Mouse (Mus musculus): ENCODE measurements around the gene Rps13. TPM values are rescaled to one million over a fixed set of nuclear protein-coding genes. Genes with fewer than 3 reads are reported as not detected.
"Not testable (repeated sequence)": the region's sequence is repeated elsewhere in the genome, so short reads cannot be mapped to it uniquely, and the experiment has no call there.

Gene Rps13
- polyA plus RNA-seq (2014; fragmentation: Nextera tagmentation; extraction: Ambion mirVana), result 706 and 724 TPM in 2 replicates

DNA sequence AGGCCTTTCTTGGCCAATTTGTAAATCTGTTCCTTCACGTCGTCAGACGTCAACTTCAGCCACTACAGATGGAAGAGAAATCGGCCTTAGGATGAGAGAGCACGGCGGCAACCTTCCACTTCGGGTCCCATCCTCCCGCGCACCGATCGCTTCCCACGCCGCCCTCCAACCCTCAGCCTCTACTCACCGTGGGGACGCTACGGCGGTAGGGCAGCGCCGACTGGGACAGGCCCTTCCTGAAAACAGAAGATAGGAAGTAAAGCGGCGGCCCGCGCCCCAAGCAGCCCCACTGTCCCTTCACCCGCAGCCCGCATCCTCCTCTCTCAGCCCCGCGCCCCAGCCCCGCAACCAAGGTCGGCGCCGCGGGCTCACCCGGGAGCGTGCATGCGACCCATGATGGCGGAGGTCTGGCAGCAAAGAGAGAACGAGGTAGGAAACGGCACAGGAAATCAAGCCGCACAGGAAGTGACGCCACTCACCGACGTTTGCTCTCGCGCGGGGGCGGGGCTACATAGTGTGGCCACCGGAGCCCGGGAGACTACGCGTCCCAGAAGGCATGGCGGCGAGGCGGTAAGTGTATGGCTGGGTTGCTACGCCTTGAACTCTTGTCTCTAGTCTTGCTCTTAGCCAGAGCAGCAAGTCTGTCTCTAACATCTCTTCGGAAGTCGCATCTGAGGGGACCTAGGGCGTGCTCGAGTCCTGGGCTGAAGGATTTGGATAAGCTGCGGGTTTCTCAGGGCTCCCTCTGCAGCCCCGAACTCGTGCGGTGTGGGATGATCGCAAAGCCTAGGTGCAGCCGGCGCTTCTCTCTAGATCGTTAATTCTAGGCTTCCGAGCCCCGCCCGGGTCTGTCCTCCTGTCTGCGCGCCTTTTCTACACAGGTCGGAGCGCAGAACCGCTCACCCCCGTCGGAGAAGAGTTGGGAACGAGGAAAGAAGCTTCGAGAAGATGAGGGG is at the start of gene Rps13:
Gene Rps13, minus strand, starts transcription at position 483 of the 956 bp plus-strand sequence.
- H3K4me2 ChIP-seq, result peak within 1 kb of the TSS; percentile 84
- no peaks in the 10 kb centered on the region; the same call in 1 of the 2 replicates for H3K4me1 ChIP-seq (ENCODE audit: control insufficient read depth, insufficient read depth, low read length)
- peak within 1 kb of the TSS; percentile 83 for H3K4me3 ChIP-seq (ENCODE audit: low read depth, low read length)
- peak; percentile 98 for ATAC-seq (replicated peaks; ENCODE audit: insufficient number of reproducible peaks, low FRiP score, low TSS enrichment)
- H3K9me3 ChIP-seq (replicated peaks; ENCODE audit: control insufficient read depth, low read length), result no peaks in the 10 kb centered on the region
- no peaks in the 10 kb centered on the region for H3K27me3 ChIP-seq (ENCODE audit: control insufficient read depth, insufficient read depth, low read length)
- WGBS (ENCODE audit: insufficient replicate concordance), result under 1% methylated on average over 78 of the region's 78 CpGs
- H3K36me3 ChIP-seq (ENCODE audit: control insufficient read depth, insufficient read depth, low read length), result peaks cover 21% of the 10 kb centered on the region
- peak within 1 kb of the TSS; percentile 99 for H3K9ac ChIP-seq (ENCODE audit: low read depth, low read length)
- peak within 1 kb of the TSS; percentile 82 for H3K27ac ChIP-seq (ENCODE audit: low read depth, low read length)

DNA sequence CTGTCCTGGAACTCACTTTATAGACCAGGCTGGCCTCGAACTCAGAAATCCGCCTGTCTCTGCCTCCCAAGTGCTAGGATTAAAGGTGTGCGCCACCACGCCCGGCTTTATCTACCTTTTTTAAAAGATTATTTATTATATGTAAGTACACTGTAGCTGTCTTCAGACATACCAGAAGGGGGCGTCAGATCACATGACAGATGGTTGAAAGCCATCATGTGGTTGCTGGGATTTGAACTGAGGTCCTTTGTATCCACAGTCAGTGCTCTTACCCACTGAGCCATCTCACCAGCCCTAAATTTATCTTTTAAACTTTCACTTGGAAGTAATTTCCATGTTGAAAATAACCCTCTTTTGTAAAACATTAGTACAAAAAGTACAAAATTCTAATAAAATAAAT is 45.2 kb upstream of the Rps13 start:
- H3K36me3 ChIP-seq (ENCODE audit: control insufficient read depth, insufficient read depth, low read length); H3K4me2 ChIP-seq; ATAC-seq (replicated peaks; ENCODE audit: insufficient number of reproducible peaks, low FRiP score, low TSS enrichment): not testable (repeated sequence)

DNA sequence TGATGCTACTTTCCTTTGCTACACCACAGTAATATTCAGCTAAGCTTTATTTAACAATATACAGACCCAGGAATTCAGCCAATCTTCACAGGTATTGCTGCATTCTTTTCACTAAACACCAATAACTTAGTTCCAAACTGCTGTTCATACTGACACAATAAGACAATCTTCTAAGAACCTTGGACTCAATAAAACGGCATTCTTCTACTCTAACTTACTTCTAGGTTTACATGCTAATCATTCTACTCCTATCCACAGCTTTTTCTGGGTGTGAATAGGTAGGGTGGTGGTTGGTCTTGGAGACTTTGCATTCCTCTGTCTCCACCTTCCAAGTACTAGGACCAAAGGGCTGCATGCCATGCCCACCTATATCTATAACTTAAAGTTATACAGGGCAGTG is 40.3 kb upstream of the Rps13 start:
- H3K4me3 ChIP-seq (ENCODE audit: low read depth, low read length), result no peak overlapping the region
- 0 out of 2 replicates have a peak, but pooled peaks cover 5% of the 10 kb centered on the region for H3K36me3 ChIP-seq (ENCODE audit: control insufficient read depth, insufficient read depth, low read length)
- no peaks in the 10 kb centered on the region for H3K4me1 ChIP-seq (ENCODE audit: control insufficient read depth, insufficient read depth, low read length)
- no peak for ATAC-seq (replicated peaks; ENCODE audit: insufficient number of reproducible peaks, low FRiP score, low TSS enrichment)
- 90% methylated on average over 1 of the region's 1 CpGs for WGBS (ENCODE audit: insufficient replicate concordance)
- no peaks in the 10 kb centered on the region for H3K27me3 ChIP-seq (ENCODE audit: control insufficient read depth, insufficient read depth, low read length)
- H3K9ac ChIP-seq (ENCODE audit: low read depth, low read length), result no peak overlapping the region
- H3K27ac ChIP-seq (ENCODE audit: low read depth, low read length), result no peak overlapping the region
- H3K4me2 ChIP-seq, result no peak overlapping the region
- H3K9me3 ChIP-seq (replicated peaks; ENCODE audit: control insufficient read depth, low read length), result no peaks in the 10 kb centered on the region

More for the DNA sequence above, 45.2 kb upstream of the Rps13 start:
- WGBS (ENCODE audit: insufficient replicate concordance), result 87% methylated on average over 6 of the region's 6 CpGs
- H3K4me1 ChIP-seq (ENCODE audit: control insufficient read depth, insufficient read depth, low read length); H3K27ac ChIP-seq (ENCODE audit: low read depth, low read length); H3K9me3 ChIP-seq (replicated peaks; ENCODE audit: control insufficient read depth, low read length); H3K4me3 ChIP-seq (ENCODE audit: low read depth, low read length); H3K27me3 ChIP-seq (ENCODE audit: control insufficient read depth, insufficient read depth, low read length); H3K9ac ChIP-seq (ENCODE audit: low read depth, low read length): not testable (repeated sequence)

DNA sequence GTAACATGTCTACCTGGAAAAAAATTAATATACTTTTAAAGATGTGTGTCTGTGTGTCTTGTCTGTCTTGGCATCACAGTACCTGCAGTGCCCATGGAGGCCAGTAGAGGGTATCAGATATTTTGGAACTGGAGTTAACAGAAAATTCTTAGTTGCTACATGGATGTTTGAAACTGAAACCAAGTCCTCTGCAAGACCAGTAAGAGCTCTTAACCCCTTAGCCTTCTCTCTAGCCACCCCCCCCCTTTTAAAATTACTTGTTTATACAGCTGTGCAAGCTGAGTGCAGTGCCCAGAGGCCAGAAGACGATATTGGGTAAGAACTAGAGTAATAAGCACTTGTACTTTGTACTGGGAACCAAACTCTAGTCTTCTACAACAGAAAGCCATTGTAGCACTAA is 2.2 kb upstream of the Rps13 start:
- Histone ChIP-seq H3K9ac (ENCODE audit: low read depth, low read length) (no peak overlapping the region), H3K27me3 (ENCODE audit: control insufficient read depth, insufficient read depth, low read length) (no peaks in the 10 kb centered on the region), H3K4me2 (no peak overlapping the region), H3K27ac (ENCODE audit: low read depth, low read length) (no peak overlapping the region), H3K4me1 (ENCODE audit: control insufficient read depth, insufficient read depth, low read length) (no peaks in the 10 kb centered on the region; the same call in 1 of the 2 replicates), H3K36me3 (ENCODE audit: control insufficient read depth, insufficient read depth, low read length) (peaks cover 7% of the 10 kb centered on the region), H3K9me3 (replicated peaks; ENCODE audit: control insufficient read depth, low read length) (no peaks in the 10 kb centered on the region), H3K4me3 (ENCODE audit: low read depth, low read length) (no peak overlapping the region)
- no peak for ATAC-seq (replicated peaks; ENCODE audit: insufficient number of reproducible peaks, low FRiP score, low TSS enrichment)
- 74% methylated on average over 1 of the region's 1 CpGs for WGBS (ENCODE audit: insufficient replicate concordance)

DNA sequence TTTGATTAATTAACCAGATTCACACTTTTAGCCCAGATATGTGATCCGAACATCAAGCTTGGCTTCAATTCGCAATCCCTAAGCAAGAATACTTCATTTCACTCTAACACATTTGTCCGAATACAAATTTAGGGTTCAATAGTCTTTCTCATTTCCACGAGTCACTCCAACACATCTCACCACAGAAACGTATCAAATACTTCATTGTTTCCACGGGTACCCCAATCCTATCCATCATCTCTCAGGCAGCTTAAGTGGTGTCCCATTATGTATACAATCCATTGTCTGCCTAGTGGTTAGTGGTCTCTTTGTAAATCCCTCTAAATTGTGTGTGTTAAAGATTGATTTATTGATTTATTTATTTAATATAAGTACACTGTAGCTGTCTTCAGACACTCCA is 1.1 kb upstream of the Rps13 start:
- H3K4me2 ChIP-seq, result peak overlapping the region; percentile 84
- WGBS (ENCODE audit: insufficient replicate concordance), result 84% methylated on average over 6 of the region's 6 CpGs

DNA sequence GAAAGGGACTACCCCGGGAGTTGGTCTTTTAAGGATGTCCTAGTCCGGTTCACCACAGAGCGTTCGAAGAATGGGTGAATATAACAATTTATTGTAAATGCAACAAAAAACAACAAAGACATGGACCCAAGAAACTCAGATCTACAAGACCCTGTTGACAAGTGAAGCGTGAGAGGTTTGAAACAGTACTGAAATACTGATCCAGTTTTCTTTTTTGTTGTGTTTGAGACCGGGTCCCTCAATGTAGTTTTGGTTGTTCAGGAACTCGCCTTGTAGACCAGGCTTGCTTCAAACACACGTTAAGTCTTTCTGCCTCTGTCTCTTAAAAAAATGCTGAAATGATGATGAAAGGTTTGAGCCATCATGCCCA is 659 bp upstream of the Rps13 start:
- H3K4me1 ChIP-seq (ENCODE audit: control insufficient read depth, insufficient read depth, low read length), result no peaks in the 10 kb centered on the region; the same call in 1 of the 2 replicates
- 18% methylated on average over 8 of the region's 8 CpGs for WGBS (ENCODE audit: insufficient replicate concordance)
- H3K27me3 ChIP-seq (ENCODE audit: control insufficient read depth, insufficient read depth, low read length), result no peaks in the 10 kb centered on the region
- peak overlapping the region; percentile 83 for H3K4me3 ChIP-seq (ENCODE audit: low read depth, low read length)
- H3K36me3 ChIP-seq (ENCODE audit: control insufficient read depth, insufficient read depth, low read length), result peaks cover 20% of the 10 kb centered on the region
- ATAC-seq (replicated peaks; ENCODE audit: insufficient number of reproducible peaks, low FRiP score, low TSS enrichment), result no peak
- no peaks in the 10 kb centered on the region for H3K9me3 ChIP-seq (replicated peaks; ENCODE audit: control insufficient read depth, low read length)
- peak overlapping the region; percentile 84 for H3K4me2 ChIP-seq
- H3K9ac ChIP-seq (ENCODE audit: low read depth, low read length), result peak overlapping the region; percentile 99
- peak overlapping the region; percentile 74 for H3K27ac ChIP-seq (ENCODE audit: low read depth, low read length)

More for the DNA sequence above, 1.1 kb upstream of the Rps13 start:
- H3K27me3 ChIP-seq (ENCODE audit: control insufficient read depth, insufficient read depth, low read length), result no peaks in the 10 kb centered on the region
- H3K4me3 ChIP-seq (ENCODE audit: low read depth, low read length), result peak overlapping the region; percentile 83; the same call in 1 of the 2 replicates
- no peak overlapping the region for H3K9ac ChIP-seq (ENCODE audit: low read depth, low read length)
- H3K9me3 ChIP-seq (replicated peaks; ENCODE audit: control insufficient read depth, low read length), result no peaks in the 10 kb centered on the region
- no peak for ATAC-seq (replicated peaks; ENCODE audit: insufficient number of reproducible peaks, low FRiP score, low TSS enrichment)
- H3K4me1 ChIP-seq (ENCODE audit: control insufficient read depth, insufficient read depth, low read length), result no peaks in the 10 kb centered on the region; the same call in 1 of the 2 replicates
- H3K27ac ChIP-seq (ENCODE audit: low read depth, low read length), result no peak overlapping the region
- peaks cover 15% of the 10 kb centered on the region for H3K36me3 ChIP-seq (ENCODE audit: control insufficient read depth, insufficient read depth, low read length)

DNA sequence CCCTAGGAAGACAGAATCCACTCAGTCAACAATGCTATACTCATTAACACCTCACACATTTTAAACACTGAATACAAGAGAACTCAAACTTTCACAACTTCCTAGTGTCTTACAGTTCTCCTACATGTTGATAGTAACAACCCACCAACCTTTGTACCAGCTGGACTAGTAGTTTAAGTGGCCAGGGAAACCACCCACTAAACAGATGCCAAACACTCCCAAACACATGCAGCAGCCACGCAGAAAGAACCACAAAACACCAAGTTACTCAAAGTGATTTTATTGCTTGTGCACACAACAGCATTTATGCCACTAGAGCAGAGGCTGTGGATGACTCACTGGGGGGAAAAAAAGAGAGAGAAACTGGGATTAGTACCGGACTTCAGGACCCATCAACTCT is 2.7 kb downstream of the Rps13 start:
- Histone ChIP-seq H3K9ac (ENCODE audit: low read depth, low read length) (no peak overlapping the region), H3K27ac (ENCODE audit: low read depth, low read length) (no peak overlapping the region), H3K4me3 (ENCODE audit: low read depth, low read length) (no peak overlapping the region), H3K36me3 (ENCODE audit: control insufficient read depth, insufficient read depth, low read length) (peaks cover 21% of the 10 kb centered on the region), H3K4me1 (ENCODE audit: control insufficient read depth, insufficient read depth, low read length) (no peaks in the 10 kb centered on the region; the same call in 1 of the 2 replicates), H3K27me3 (ENCODE audit: control insufficient read depth, insufficient read depth, low read length) (no peaks in the 10 kb centered on the region), H3K4me2 (no peak overlapping the region), H3K9me3 (replicated peaks; ENCODE audit: control insufficient read depth, low read length) (no peaks in the 10 kb centered on the region)
- ATAC-seq (replicated peaks; ENCODE audit: insufficient number of reproducible peaks, low FRiP score, low TSS enrichment), result no peak
- 91% methylated on average over 2 of the region's 2 CpGs for WGBS (ENCODE audit: insufficient replicate concordance)

DNA sequence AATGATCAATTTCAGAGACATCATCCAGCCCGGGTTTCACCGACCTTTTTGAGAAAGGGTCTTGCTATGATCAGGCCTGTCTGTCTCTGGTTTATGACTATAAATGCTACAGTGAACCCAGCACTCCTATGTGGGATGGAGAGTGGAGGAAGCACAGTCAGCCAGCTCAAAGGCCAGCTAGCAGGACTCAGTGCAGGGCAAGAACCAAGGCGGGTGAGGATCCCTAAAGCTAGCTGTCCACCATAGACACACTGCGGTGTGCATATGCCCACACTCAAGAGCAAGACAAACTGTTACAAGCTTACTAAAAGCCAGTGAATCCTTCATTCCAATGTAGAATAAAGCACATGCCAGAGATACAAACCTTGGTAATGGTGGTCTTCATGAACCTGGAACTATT is 4.1 kb downstream of the Rps13 start:
- Histone ChIP-seq H3K9me3 (replicated peaks; ENCODE audit: control insufficient read depth, low read length) (no peaks in the 10 kb centered on the region), H3K9ac (ENCODE audit: low read depth, low read length) (no peak overlapping the region), H3K4me1 (ENCODE audit: control insufficient read depth, insufficient read depth, low read length) (no peaks in the 10 kb centered on the region; the same call in 1 of the 2 replicates), H3K4me2 (no peak overlapping the region), H3K4me3 (ENCODE audit: low read depth, low read length) (no peak overlapping the region), H3K27me3 (ENCODE audit: control insufficient read depth, insufficient read depth, low read length) (no peaks in the 10 kb centered on the region), H3K36me3 (ENCODE audit: control insufficient read depth, insufficient read depth, low read length) (peaks cover 21% of the 10 kb centered on the region), H3K27ac (ENCODE audit: low read depth, low read length) (no peak overlapping the region)
- no peak for ATAC-seq (replicated peaks; ENCODE audit: insufficient number of reproducible peaks, low FRiP score, low TSS enrichment)
- WGBS (ENCODE audit: insufficient replicate concordance), result 91% methylated on average over 4 of the region's 4 CpGs

Data from heart, embryonic 11.5 days (tissue).